Mouse (Mus musculus): Measurements from ENCODE around the gene Eapp.

Eapp gene

GRCm38 (mm10) chr12:54640259-54640658 is 55.4 kb downstream of the Eapp start:
- DNase-seq (ENCODE audit: low spot score in 2 of 2): no peak

GRCm38 (mm10) chr12:54637033-54637432 is 58.7 kb downstream of the Eapp start:
- no peak for DNase-seq (ENCODE audit: low spot score in 2 of 2)

- no peak for DNase-seq (ENCODE audit: low spot score in 2 of 2)
Observed at GRCm38 (mm10) chr12:54632141-54632540, 63.6 kb downstream of the Eapp start.

GRCm38 (mm10) chr12:54621942-54622341 is 73.8 kb downstream of the Eapp start:
- no peak for DNase-seq (ENCODE audit: low spot score in 2 of 2)
